Mouse (Mus musculus) lung, postnatal 0 days (tissue): ENCODE data around the gene Cfap61.

ENCODE experiments used
- CTCF ChIP-seq: IDR thresholded peaks from 2 replicates; pipeline ENCODE4 v1.5.1; 2016; ENCODE audit warnings: antibody characterized with exemption, mild to moderate bottlenecking
- EP300 ChIP-seq: IDR thresholded peaks from 2 replicates; pipeline ENCODE4 v1.6.1; 2016; ENCODE audit warnings: antibody characterized with exemption, mild to moderate bottlenecking, control low read depth

GRCm38 (mm10) chr2:145980881-145981280 is 46.3 kb downstream of the Cfap61 start:
- TF ChIP-seq CTCF (no peak), EP300 (no peak)
